Mouse (Mus musculus): ENCODE results near the gene Alox12. TPM values are rescaled to one million over a fixed set of nuclear protein-coding genes. Genes with fewer than 3 reads are reported as not detected.
A peak's percentile ranks its signal among the peaks of the same experiment; 100 is the strongest.

The Alox12 gene
- polyA plus RNA-seq, 1 experiment: 1.6 TPM

- TF ChIP-seq POLR2A (IDR thresholded peaks at IDR 0.05; ENCODE audit: borderline replicate concordance, extremely low read depth, insufficient read depth, insufficient read length, poor library complexity, severe bottlenecking) (no peak), CTCF (IDR thresholded peaks at IDR 0.05; ENCODE audit: borderline replicate concordance, extremely low read depth, insufficient read depth, insufficient read length) (no peak)
Measured at GRCm38 (mm10) chr11:70208778-70209388, 46.3 kb downstream of the Alox12 start.

GRCm38 (mm10) chr11:70207283-70207682, 47.9 kb downstream of the Alox12 start:
- DNase-seq (ENCODE audit: low read depth): no peak
- no peak for TF ChIP-seq POLR2A (IDR thresholded peaks at IDR 0.05; ENCODE audit: borderline replicate concordance, extremely low read depth, insufficient read depth, insufficient read length, poor library complexity, severe bottlenecking)

More at GRCm38 (mm10) chr11:70208778-70209388, 46.3 kb downstream of the Alox12 start:
- DNase-seq (ENCODE audit: low read depth): no peak

GRCm38 (mm10) chr11:70206801-70207200, 48.4 kb downstream of the Alox12 start:
- no peak for DNase-seq (ENCODE audit: low read depth)
- TF ChIP-seq CTCF (IDR thresholded peaks at IDR 0.05; ENCODE audit: borderline replicate concordance, extremely low read depth, insufficient read depth, insufficient read length) (no peak), POLR2A (IDR thresholded peaks at IDR 0.05; ENCODE audit: borderline replicate concordance, extremely low read depth, insufficient read depth, insufficient read length, poor library complexity, severe bottlenecking) (no peak)

GRCm38 (mm10) chr11:70201691-70202090, 53.5 kb downstream of the Alox12 start:
- DNase-seq (ENCODE audit: low read depth): peak; percentile 90
- TF ChIP-seq POLR2A (IDR thresholded peaks at IDR 0.05; ENCODE audit: borderline replicate concordance, extremely low read depth, insufficient read depth, insufficient read length, poor library complexity, severe bottlenecking) (no peak), CTCF (IDR thresholded peaks at IDR 0.05; ENCODE audit: borderline replicate concordance, extremely low read depth, insufficient read depth, insufficient read length) (peak; percentile 94)

GRCm38 (mm10) chr11:70200036-70200608, 55.0 kb downstream of the Alox12 start:
- TF ChIP-seq CTCF (IDR thresholded peaks at IDR 0.05; ENCODE audit: borderline replicate concordance, extremely low read depth, insufficient read depth, insufficient read length) (no peak), POLR2A (IDR thresholded peaks at IDR 0.05; ENCODE audit: borderline replicate concordance, extremely low read depth, insufficient read depth, insufficient read length, poor library complexity, severe bottlenecking) (no peak)
- no peak for DNase-seq (ENCODE audit: low read depth)

- no peak for DNase-seq (ENCODE audit: low read depth)
- TF ChIP-seq POLR2A (IDR thresholded peaks at IDR 0.05; ENCODE audit: borderline replicate concordance, extremely low read depth, insufficient read depth, insufficient read length, poor library complexity, severe bottlenecking): no peak
- no peak for TF ChIP-seq CTCF (IDR thresholded peaks at IDR 0.05; ENCODE audit: borderline replicate concordance, extremely low read depth, insufficient read depth, insufficient read length)
Measured at GRCm38 (mm10) chr11:70199107-70199506, 56.0 kb downstream of the Alox12 start.

GRCm38 (mm10) chr11:70198332-70198731, 56.8 kb downstream of the Alox12 start:
- no peak for DNase-seq (ENCODE audit: low read depth)
- TF ChIP-seq POLR2A (IDR thresholded peaks at IDR 0.05; ENCODE audit: borderline replicate concordance, extremely low read depth, insufficient read depth, insufficient read length, poor library complexity, severe bottlenecking) (no peak), CTCF (IDR thresholded peaks at IDR 0.05; ENCODE audit: borderline replicate concordance, extremely low read depth, insufficient read depth, insufficient read length) (no peak)

GRCm38 (mm10) chr11:70193354-70194285, 61.5 kb downstream of the Alox12 start:
- no peak for TF ChIP-seq POLR2A (IDR thresholded peaks at IDR 0.05; ENCODE audit: borderline replicate concordance, extremely low read depth, insufficient read depth, insufficient read length, poor library complexity, severe bottlenecking)
- TF ChIP-seq CTCF (IDR thresholded peaks at IDR 0.05; ENCODE audit: borderline replicate concordance, extremely low read depth, insufficient read depth, insufficient read length): no peak
- no peak for DNase-seq (ENCODE audit: low read depth)

GRCm38 (mm10) chr11:70192157-70192556, 63.0 kb downstream of the Alox12 start:
- TF ChIP-seq POLR2A (IDR thresholded peaks at IDR 0.05; ENCODE audit: borderline replicate concordance, extremely low read depth, insufficient read depth, insufficient read length, poor library complexity, severe bottlenecking) (no peak), CTCF (IDR thresholded peaks at IDR 0.05; ENCODE audit: borderline replicate concordance, extremely low read depth, insufficient read depth, insufficient read length) (no peak)
- DNase-seq (ENCODE audit: low read depth): no peak

Other genes with a start within 250 kb of the Alox12 start
- 36.0 and 43.9 TPM in 2 replicates for gene Acadvl, start 239.9 kb downstream of the Alox12 start, polyA plus RNA-seq (2012; rRNA removed)
- gene Dlg4, start 238.4 kb downstream of the Alox12 start, polyA plus RNA-seq (2012; rRNA removed): 231 and 306 TPM in 2 replicates
- 1.2 and 1.8 TPM in 2 replicates for gene Asgr1, start 201.3 kb downstream of the Alox12 start, polyA plus RNA-seq (2012; rRNA removed)
- gene Asgr2, start 162.7 kb downstream of the Alox12 start, polyA plus RNA-seq (2012; rRNA removed): 0.09 TPM in 1 of 2 replicates, not detected in the other
- 0.33 and 0.37 TPM in 2 replicates for gene Mgl2, start 125.0 kb downstream of the Alox12 start, polyA plus RNA-seq (2012; rRNA removed)
- 0.60 and 0.86 TPM in 2 replicates for gene Clec10a, start 99.2 kb downstream of the Alox12 start, polyA plus RNA-seq (2012; rRNA removed)
- gene Slc16a11, start 42.6 kb downstream of the Alox12 start, polyA plus RNA-seq (2012; rRNA removed): 2.8 and 3.8 TPM in 2 replicates
- 13.9 and 15.1 TPM in 2 replicates for gene Slc16a13, start 34.3 kb downstream of the Alox12 start, polyA plus RNA-seq (2012; rRNA removed)
- gene Bcl6b, start 25.6 kb downstream of the Alox12 start, polyA plus RNA-seq (2012; rRNA removed): 4.5 and 5.9 TPM in 2 replicates
- 153 and 207 TPM in 2 replicates for gene 0610010K14Rik, start 17.4 kb downstream of the Alox12 start, polyA plus RNA-seq (2012; rRNA removed)
- gene Gm21988, start 15.5 kb downstream of the Alox12 start, polyA plus RNA-seq (2012; rRNA removed): 14.8 and 18.0 TPM in 2 replicates
- 106 and 125 TPM in 2 replicates for gene Rnasek, start 15.5 kb downstream of the Alox12 start, polyA plus RNA-seq (2012; rRNA removed)
- not detected in 2 replicates for gene Alox12e, start 67.3 kb upstream of the Alox12 start, polyA plus RNA-seq (2012; rRNA removed)
- gene Alox15, start 96.7 kb upstream of the Alox12 start, polyA plus RNA-seq (2012; rRNA removed): 0.05 and 0.29 TPM in 2 replicates
- 31.2 and 34.2 TPM in 2 replicates for gene Pelp1, start 154.7 kb upstream of the Alox12 start, polyA plus RNA-seq (2012; rRNA removed)
- 68.7 and 86.1 TPM in 2 replicates for gene Arrb2, start 177.3 kb upstream of the Alox12 start, polyA plus RNA-seq (2012; rRNA removed)
- gene Med11, start 196.6 kb upstream of the Alox12 start, polyA plus RNA-seq (2012; rRNA removed): 28.1 and 31.8 TPM in 2 replicates
- gene Zmynd15, start 204.1 kb upstream of the Alox12 start, polyA plus RNA-seq (2012; rRNA removed): 0.93 and 1.4 TPM in 2 replicates
- gene Cxcl16, start 204.6 kb upstream of the Alox12 start, polyA plus RNA-seq (2012; rRNA removed): 3.1 and 3.5 TPM in 2 replicates
- 1.6 and 2.3 TPM in 2 replicates for gene Tm4sf5, start 249.9 kb upstream of the Alox12 start, polyA plus RNA-seq (2012; rRNA removed)

Data from brain, embryonic 14.5 days (tissue).